8 mouse cellular contexts compared by ENCODE assay signal in the genomic region with DNA sequence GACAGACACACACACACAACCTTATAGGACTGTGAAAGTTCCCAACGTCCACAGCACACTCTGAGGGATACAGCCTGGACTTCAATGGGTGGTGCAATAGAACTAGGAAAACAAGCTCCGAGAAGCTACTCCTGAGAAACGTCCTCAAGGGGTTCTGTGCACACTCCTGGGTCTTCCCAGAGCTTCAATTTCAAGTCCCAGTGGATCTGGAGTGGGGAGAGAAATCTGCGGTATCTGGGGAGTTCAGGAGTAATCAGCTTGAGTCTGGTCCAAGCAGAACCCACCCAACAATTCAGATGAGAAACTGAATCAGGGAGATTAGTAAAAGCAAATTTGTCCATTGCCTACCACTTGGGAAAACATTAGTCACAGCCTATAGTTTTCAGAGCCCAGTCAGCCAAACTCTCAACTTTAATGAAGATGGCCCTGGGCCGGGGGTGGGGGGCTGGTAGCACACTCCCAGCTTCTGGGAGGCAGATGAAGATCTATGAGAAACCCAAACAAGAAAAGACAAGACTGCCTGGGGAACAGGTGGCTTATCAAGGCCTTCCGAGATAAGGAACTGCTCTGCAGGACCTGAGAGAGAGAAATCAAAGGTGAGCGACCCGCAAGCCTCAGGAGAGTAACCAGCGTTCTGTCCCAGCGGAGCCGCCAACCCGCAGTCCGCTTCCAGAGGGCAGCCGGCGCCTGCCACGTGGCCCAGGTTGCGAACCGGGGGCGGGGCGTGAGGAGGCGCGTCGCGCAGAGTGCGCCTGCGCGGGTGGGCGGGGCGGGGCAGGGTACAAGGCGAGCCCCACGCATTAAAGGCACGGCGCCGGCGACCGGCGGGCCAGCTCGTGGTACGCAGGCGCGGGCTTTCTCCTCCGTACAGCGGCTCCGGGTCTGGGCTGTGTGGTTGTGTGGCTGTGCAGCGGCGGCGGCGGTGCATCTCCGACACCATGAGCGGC. TPM values are rescaled to one million over a fixed set of nuclear protein-coding genes. Genes with fewer than 3 reads are reported as not detected.
DNase-seq lines count a peak whose midpoint lies in the region; ATAC-seq and TF ChIP-seq lines count a peak whose summit lies in the region.

TSS of gene Ppa1 (plus strand) at position 763 of the 947 bp plus-strand sequence.

- no peak for TF ChIP-seq CTCF in layer of hippocampus, adult 2 months (conservative IDR thresholded peaks at IDR 0.05)
- no peak for TF ChIP-seq CTCF in lung, embryonic 14.5 days (IDR thresholded peaks at IDR 0.05; ENCODE audit: low read depth)
- no peak for TF ChIP-seq CTCF in olfactory bulb, adult 2 months (IDR thresholded peaks at IDR 0.05; ENCODE audit: insufficient read depth, low read depth, low read length)
- TF ChIP-seq CTCF in thymus, adult 2 months (IDR thresholded peaks at IDR 0.05; ENCODE audit: borderline replicate concordance, control insufficient read depth, extremely low read depth, insufficient read depth, low read length, poor library complexity), result 0 out of 2 replicates have a peak, but pooled peaks have one; percentile 9

- ATAC-seq in forebrain, embryonic 15.5 days (replicated peaks), result peak; percentile 99
- ATAC-seq in lung, embryonic 14.5 days (ENCODE audit: insufficient read depth), result peak; percentile 98

- 2% methylated on average over 43 of the region's 50 CpGs for WGBS in forebrain, embryonic 15.5 days
- WGBS in lung, embryonic 14.5 days, result 2% methylated on average over 48 of the region's 50 CpGs
- WGBS in olfactory bulb, adult 2 months, result 2% methylated on average over 48 of the region's 50 CpGs
- 5% methylated on average over 48 of the region's 50 CpGs for WGBS in thymus, adult 2 months

- peak within 1 kb of the TSS; percentile 87 for H3K4me3 ChIP-seq in forebrain, embryonic 15.5 days
- peak within 1 kb of the TSS; percentile 91 for H3K4me3 ChIP-seq in layer of hippocampus, adult 2 months
- H3K4me3 ChIP-seq in lung, embryonic 14.5 days (ENCODE audit: low read depth, low read length), result peak within 1 kb of the TSS; percentile 87
- H3K4me3 ChIP-seq in olfactory bulb, adult 2 months (ENCODE audit: insufficient read depth, low read depth, low read length), result peak within 1 kb of the TSS; percentile 78
- peak within 1 kb of the TSS; percentile 89 for H3K4me3 ChIP-seq in thymus, adult 2 months (ENCODE audit: control insufficient read depth, insufficient read depth, low read length)

- H3K9me3 ChIP-seq in forebrain, embryonic 15.5 days, result no peaks in the 10 kb centered on the region
- H3K9me3 ChIP-seq in lung, embryonic 14.5 days (ENCODE audit: low read depth, low read length), result no peaks in the 10 kb centered on the region

- H3K27me3 ChIP-seq in forebrain, embryonic 15.5 days, result no peaks in the 10 kb centered on the region
- no peaks in the 10 kb centered on the region for H3K27me3 ChIP-seq in lung, embryonic 14.5 days (ENCODE audit: insufficient read depth, low read length)
- H3K27me3 ChIP-seq in thymus, adult 2 months (ENCODE audit: control insufficient read depth, insufficient read depth, low read length), result no peaks in the 10 kb centered on the region

- H3K4me2 ChIP-seq in forebrain, embryonic 15.5 days (replicated peaks), result peak within 1 kb of the TSS; percentile 81
- peak within 1 kb of the TSS; percentile 91 for H3K4me2 ChIP-seq in lung, embryonic 14.5 days

- H3K27ac ChIP-seq in forebrain, embryonic 15.5 days (replicated peaks), result peak within 1 kb of the TSS; percentile 86
- H3K27ac ChIP-seq in layer of hippocampus, adult 2 months, result peak within 1 kb of the TSS; percentile 86
- peak within 1 kb of the TSS; percentile 76 for H3K27ac ChIP-seq in lung, embryonic 14.5 days (ENCODE audit: low read depth)
- 0 out of 2 replicates have a peak within 1 kb of the TSS, but pooled peaks have one; percentile 17 for H3K27ac ChIP-seq in olfactory bulb, adult 2 months (ENCODE audit: insufficient read depth, low read depth, low read length)
- no peak within 1 kb of the TSS for H3K27ac ChIP-seq in thymus, adult 2 months (ENCODE audit: control insufficient read depth, insufficient read depth, low read length)

- peak; percentile 90 for DNase-seq in ES-CJ7 (ENCODE audit: low read depth, low spot score)
- peak; percentile 85 for DNase-seq in cerebellum, adult 11 months
- peak; percentile 72 for DNase-seq in heart, postnatal 25 days (ENCODE audit: low spot score)
- DNase-seq in layer of hippocampus, adult 2 months (ENCODE audit: low spot score in 2 of 2), result peak; percentile 83 to 88
- peak; percentile 94 for DNase-seq in lung, embryonic 14.5 days
- DNase-seq in thymus, adult 2 months, result peak; percentile 80

- peak within 1 kb of the TSS; percentile 92 for H3K9ac ChIP-seq in forebrain, embryonic 15.5 days (replicated peaks)
- H3K9ac ChIP-seq in lung, embryonic 14.5 days, result peak within 1 kb of the TSS; percentile 79

- peaks cover 7% of the 10 kb centered on the region for H3K36me3 ChIP-seq in forebrain, embryonic 15.5 days
- H3K36me3 ChIP-seq in lung, embryonic 14.5 days (ENCODE audit: insufficient read depth), result peaks cover 19% of the 10 kb centered on the region; the same call in 1 of the 2 replicates
- no peaks in the 10 kb centered on the region for H3K36me3 ChIP-seq in thymus, adult 2 months (ENCODE audit: control insufficient read depth, insufficient read depth, low read length)

- peak; percentile 84 for TF ChIP-seq POLR2A in olfactory bulb, adult 2 months (IDR thresholded peaks at IDR 0.05; ENCODE audit: insufficient read depth, low read depth, low read length)
- peak; percentile 61; the same call in 1 of the 2 replicates for TF ChIP-seq POLR2A in thymus, adult 2 months (IDR thresholded peaks at IDR 0.05; ENCODE audit: control insufficient read depth, extremely low read depth, insufficient read depth, low read length, poor library complexity)

- H3K4me1 ChIP-seq in forebrain, embryonic 15.5 days, result peaks cover 21% of the 10 kb centered on the region
- no peaks in the 10 kb centered on the region for H3K4me1 ChIP-seq in lung, embryonic 14.5 days (ENCODE audit: insufficient read depth)
- H3K4me1 ChIP-seq in olfactory bulb, adult 2 months (ENCODE audit: control insufficient read depth, insufficient read depth, low read length), result peaks cover 6% of the 10 kb centered on the region; the same call in 1 of the 2 replicates
- H3K4me1 ChIP-seq in thymus, adult 2 months (replicated peaks; ENCODE audit: control insufficient read depth, insufficient read depth, low read length), result peaks cover 6% of the 10 kb centered on the region

- intact Hi-C loops in heart, postnatal 25 days (cut with DNase I), result no loop called here

RNA-seq across cellular contexts. Expression of gene Ppa1, which starts in this region (rescaled TPM):
- polyA plus RNA-seq in forebrain, embryonic 15.5 days (2015; fragmentation: Nextera tagmentation; extraction: Ambion mirVana), result 243 and 249 TPM in 2 replicates
- total RNA-seq in heart, postnatal 25 days (2021), result 10 to 100 TPM; 63.9 to 70.1 TPM
- 10 to 100 TPM; 96.5 to 98.5 TPM for total RNA-seq in layer of hippocampus, adult 2 months (2021)
- 213 TPM in 2 replicates for polyA plus RNA-seq in lung, embryonic 14.5 days (2014; fragmentation: Nextera tagmentation; extraction: Ambion mirVana)
- not detected in 2 replicates for polyA plus RNA-seq in olfactory bulb, adult 2 months (2012; ENCODE audit: insufficient read depth, insufficient read length, low replicate concordance, missing spikeins)
- 29.9 and 36.1 TPM in 2 replicates for polyA plus RNA-seq in thymus, adult 2 months (2012; rRNA removed)
